Mouse (Mus musculus): ENCODE measurements around the gene Rbm47. TPM values are rescaled to one million over a fixed set of nuclear protein-coding genes. Genes with fewer than 3 reads are reported as not detected.

Gene Rbm47
- polyA plus RNA-seq, 1 experiment from 2014 or later: 70.7 TPM

GRCm38 (mm10) chr5:66001232-66001631 lies 171.7 kb downstream of the Rbm47 start:
- Histone ChIP-seq H3K4me3 (ENCODE audit: low read depth, low read length) (no peak overlapping the region), H3K36me3 (ENCODE audit: control insufficient read depth, insufficient read depth, low read length) (no peaks in the 10 kb centered on the region), H3K9me3 (ENCODE audit: control insufficient read depth, low read length) (no peaks in the 10 kb centered on the region), H3K4me2 (replicated peaks; ENCODE audit: low read depth) (no peak overlapping the region), H3K4me1 (replicated peaks; ENCODE audit: control insufficient read depth, insufficient read depth) (no peaks in the 10 kb centered on the region), H3K9ac (ENCODE audit: low read length) (no peak overlapping the region), H3K27ac (replicated peaks) (peak overlapping the region; percentile 74), H3K27me3 (ENCODE audit: control insufficient read depth, insufficient read depth, low read length) (no peaks in the 10 kb centered on the region)
- WGBS: 80% methylated on average over 5 of the region's 5 CpGs
- DNase-seq (ENCODE audit: low spot score): no peak
- no peak for ATAC-seq (ENCODE audit: low FRiP score, low TSS enrichment)
- TF ChIP-seq EP300 (optimal IDR thresholded peaks at IDR 0.05) (no peak), CTCF (IDR thresholded peaks at IDR 0.05; ENCODE audit: low read depth) (peak; percentile 8; the same call in 1 of the 2 replicates)

DNA sequence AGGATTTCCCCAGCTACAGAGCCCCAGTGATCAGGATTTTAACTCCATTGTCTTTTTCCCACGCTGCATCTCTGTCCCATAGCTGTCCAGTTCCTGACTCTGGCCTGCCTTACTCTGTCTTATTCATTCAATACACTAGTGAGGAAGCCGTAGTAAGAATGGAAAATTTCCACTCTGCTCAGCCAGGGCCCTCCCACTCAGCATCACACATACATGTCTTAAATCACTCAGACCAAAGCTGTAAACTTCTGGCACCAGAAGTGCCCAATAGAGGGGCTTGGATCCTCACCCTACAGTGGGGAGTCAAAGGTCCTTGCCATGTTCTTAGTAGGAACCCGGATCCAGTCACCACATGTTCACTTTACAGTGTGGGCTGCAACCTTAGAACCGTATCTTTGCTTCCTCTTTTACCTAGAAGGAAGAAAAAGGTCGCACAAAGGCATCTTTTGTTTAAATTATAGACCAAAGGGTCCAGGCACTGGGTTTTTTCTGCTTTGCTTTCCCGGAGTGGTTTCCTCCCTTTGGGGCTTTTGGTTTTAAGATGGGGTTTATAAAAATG lies 172.3 kb downstream of the Rbm47 start:
- no peak for TF ChIP-seq CTCF (IDR thresholded peaks at IDR 0.05; ENCODE audit: low read depth)
- TF ChIP-seq EP300 (optimal IDR thresholded peaks at IDR 0.05): no peak
- ATAC-seq (ENCODE audit: low FRiP score, low TSS enrichment): no peak
- H3K4me2 ChIP-seq (replicated peaks; ENCODE audit: low read depth): no peak overlapping the region
- H3K27ac ChIP-seq (replicated peaks): peak overlapping the region; percentile 74
- H3K4me1 ChIP-seq (replicated peaks; ENCODE audit: control insufficient read depth, insufficient read depth): no peaks in the 10 kb centered on the region
- H3K9ac ChIP-seq (ENCODE audit: low read length): no peak overlapping the region
- WGBS: 27% methylated on average over 6 of the region's 6 CpGs
- H3K27me3 ChIP-seq (ENCODE audit: control insufficient read depth, insufficient read depth, low read length): no peaks in the 10 kb centered on the region
- no peaks in the 10 kb centered on the region for H3K36me3 ChIP-seq (ENCODE audit: control insufficient read depth, insufficient read depth, low read length)
- peak; percentile 34 for DNase-seq (ENCODE audit: low spot score)
- H3K9me3 ChIP-seq (ENCODE audit: control insufficient read depth, low read length): no peaks in the 10 kb centered on the region
- H3K4me3 ChIP-seq (ENCODE audit: low read depth, low read length): no peak overlapping the region

- H3K4me1 ChIP-seq (replicated peaks; ENCODE audit: control insufficient read depth, insufficient read depth): no peaks in the 10 kb centered on the region
- TF ChIP-seq CTCF (IDR thresholded peaks at IDR 0.05; ENCODE audit: low read depth) (no peak), EP300 (optimal IDR thresholded peaks at IDR 0.05) (no peak)
- H3K4me2 ChIP-seq (replicated peaks; ENCODE audit: low read depth): no peak overlapping the region
- no peaks in the 10 kb centered on the region for H3K27me3 ChIP-seq (ENCODE audit: control insufficient read depth, insufficient read depth, low read length)
- ATAC-seq (ENCODE audit: low FRiP score, low TSS enrichment) (no peak), DNase-seq (ENCODE audit: low spot score) (peak; percentile 44)
- no peaks in the 10 kb centered on the region for H3K36me3 ChIP-seq (ENCODE audit: control insufficient read depth, insufficient read depth, low read length)
- WGBS: 66% methylated on average over 7 of the region's 7 CpGs
- H3K4me3 ChIP-seq (ENCODE audit: low read depth, low read length): no peak overlapping the region
- H3K9ac ChIP-seq (ENCODE audit: low read length): no peak overlapping the region
- no peaks in the 10 kb centered on the region for H3K9me3 ChIP-seq (ENCODE audit: control insufficient read depth, low read length)
- H3K27ac ChIP-seq (replicated peaks): peak overlapping the region; percentile 65
Measured at GRCm38 (mm10) chr5:66000074-66000473, 172.8 kb downstream of the Rbm47 start.

DNA sequence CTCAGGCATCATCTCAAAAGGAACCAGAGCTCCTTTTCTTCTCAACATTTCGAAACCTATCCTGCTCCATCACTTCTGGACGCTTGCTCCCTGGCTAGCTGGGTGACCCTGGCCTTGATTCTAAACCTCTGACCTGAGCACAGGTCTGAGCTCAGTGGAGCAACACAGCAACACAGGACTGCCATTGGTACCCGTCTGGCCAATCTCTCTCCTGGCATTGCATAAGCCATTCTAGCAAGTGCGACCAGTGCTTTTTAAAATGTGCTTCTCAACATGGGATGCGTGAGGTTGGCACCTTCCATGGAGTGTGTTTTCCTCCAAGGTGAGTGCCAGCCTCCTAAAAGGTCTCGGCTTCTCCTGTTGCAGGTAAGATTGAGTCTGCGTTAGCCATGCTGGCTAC lies 173.8 kb downstream of the Rbm47 start:
- Histone ChIP-seq H3K36me3 (ENCODE audit: control insufficient read depth, insufficient read depth, low read length) (no peaks in the 10 kb centered on the region), H3K27me3 (ENCODE audit: control insufficient read depth, insufficient read depth, low read length) (no peaks in the 10 kb centered on the region), H3K27ac (replicated peaks) (no peak overlapping the region), H3K4me3 (ENCODE audit: low read depth, low read length) (no peak overlapping the region), H3K4me1 (replicated peaks; ENCODE audit: control insufficient read depth, insufficient read depth) (no peaks in the 10 kb centered on the region), H3K4me2 (replicated peaks; ENCODE audit: low read depth) (no peak overlapping the region), H3K9ac (ENCODE audit: low read length) (no peak overlapping the region), H3K9me3 (ENCODE audit: control insufficient read depth, low read length) (no peaks in the 10 kb centered on the region)
- ATAC-seq (ENCODE audit: low FRiP score, low TSS enrichment): no peak
- 76% methylated on average over 7 of the region's 7 CpGs for WGBS
- TF ChIP-seq EP300 (optimal IDR thresholded peaks at IDR 0.05): no peak
- peak; percentile 47 for DNase-seq (ENCODE audit: low spot score)

DNA sequence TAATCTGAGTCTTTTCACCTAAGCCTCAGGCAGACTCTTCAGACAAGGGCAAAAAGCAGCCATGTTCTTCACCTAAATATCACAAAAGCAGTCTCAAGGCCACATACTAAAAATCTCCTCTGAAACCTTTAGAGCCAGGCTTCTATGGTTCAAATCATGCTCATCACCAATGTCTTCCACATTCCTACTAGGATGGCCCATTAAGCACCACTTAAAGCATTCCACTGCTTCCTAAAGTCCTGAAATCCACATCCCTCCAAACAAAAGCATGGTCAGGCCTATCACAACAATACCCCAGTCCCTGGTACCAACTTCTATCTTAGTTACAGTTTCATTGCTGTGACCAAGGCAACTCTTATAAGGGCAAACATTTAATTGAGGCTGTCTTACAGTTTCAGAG lies 175.1 kb downstream of the Rbm47 start:
- no peaks in the 10 kb centered on the region for H3K4me1 ChIP-seq (replicated peaks; ENCODE audit: control insufficient read depth, insufficient read depth)
- no peaks in the 10 kb centered on the region for H3K27me3 ChIP-seq (ENCODE audit: control insufficient read depth, insufficient read depth, low read length)
- no peak overlapping the region for H3K4me3 ChIP-seq (ENCODE audit: low read depth, low read length)
- no peak for DNase-seq (ENCODE audit: low spot score)
- H3K9me3 ChIP-seq (ENCODE audit: control insufficient read depth, low read length): no peaks in the 10 kb centered on the region
- H3K36me3 ChIP-seq (ENCODE audit: control insufficient read depth, insufficient read depth, low read length): no peaks in the 10 kb centered on the region
- H3K27ac ChIP-seq (replicated peaks): no peak overlapping the region
- no peak for TF ChIP-seq CTCF (IDR thresholded peaks at IDR 0.05; ENCODE audit: low read depth)
- TF ChIP-seq EP300 (optimal IDR thresholded peaks at IDR 0.05): no peak
- no peak for ATAC-seq (ENCODE audit: low FRiP score, low TSS enrichment)
- no peak overlapping the region for H3K4me2 ChIP-seq (replicated peaks; ENCODE audit: low read depth)
- no peak overlapping the region for H3K9ac ChIP-seq (ENCODE audit: low read length)

GRCm38 (mm10) chr5:65994643-65995042 lies 178.3 kb downstream of the Rbm47 start:
- Histone ChIP-seq H3K36me3 (ENCODE audit: control insufficient read depth, insufficient read depth, low read length) (no peaks in the 10 kb centered on the region), H3K4me1 (replicated peaks; ENCODE audit: control insufficient read depth, insufficient read depth) (no peaks in the 10 kb centered on the region), H3K9me3 (ENCODE audit: control insufficient read depth, low read length) (no peaks in the 10 kb centered on the region), H3K27me3 (ENCODE audit: control insufficient read depth, insufficient read depth, low read length) (no peaks in the 10 kb centered on the region), H3K4me2 (replicated peaks; ENCODE audit: low read depth) (no peak overlapping the region), H3K9ac (ENCODE audit: low read length) (no peak overlapping the region), H3K4me3 (ENCODE audit: low read depth, low read length) (no peak overlapping the region), H3K27ac (replicated peaks) (no peak overlapping the region)
- TF ChIP-seq CTCF (IDR thresholded peaks at IDR 0.05; ENCODE audit: low read depth): no peak
- no peak for TF ChIP-seq EP300 (optimal IDR thresholded peaks at IDR 0.05)
- 62% methylated on average over 6 of the region's 6 CpGs for WGBS
- no peak for ATAC-seq (ENCODE audit: low FRiP score, low TSS enrichment)
- no peak for DNase-seq (ENCODE audit: low spot score)

Measured in stomach, postnatal 0 days (tissue).